Mouse (Mus musculus) stomach, postnatal 0 days (tissue): ENCODE measurements at regions not wholly inside any gene's neighbourhood (a gene's known extent, or its start where the extent isn't known, plus 50 kb on each side); places are given as distances from the start of the nearest gene placed in this dataset.

ENCODE experiments used
- ATAC-seq: fragments of 200-750 bp; cut with Nextera tagmentation; 2 replicates; pipeline ENCODE4 v1.8.0; 2017; ENCODE audit not compliant: low FRiP score, low TSS enrichment
- DNase-seq: peaks from one replicate; pipeline ENCODE4 v3.0.0-alpha.2; 2016; ENCODE audit warnings: low spot score
- H3K27ac ChIP-seq: fragments of 300-500 bp; sonication (generic); replicated peaks from 2 replicates; pipeline ENCODE4 v1.5.1; 2014; ENCODE audit warnings: mild to moderate bottlenecking, control low read depth
- H3K27me3 ChIP-seq: fragments of 300-500 bp; sonication (generic); 2 replicates; pipeline ENCODE4 v1.6.1; 2014; ENCODE audit warnings: low read length; ENCODE audit not compliant: control insufficient read depth, insufficient read depth
- H3K36me3 ChIP-seq: fragments of 300-500 bp; sonication (generic); 2 replicates; pipeline ENCODE4 v1.6.1; 2014; ENCODE audit warnings: low read length, mixed read lengths; ENCODE audit not compliant: control insufficient read depth, insufficient read depth
- H3K4me1 ChIP-seq: fragments of 300-500 bp; sonication (generic); replicated peaks from 2 replicates; pipeline ENCODE4 v1.6.1; 2014; ENCODE audit warnings: antibody characterized with exemption; ENCODE audit not compliant: control insufficient read depth, insufficient read depth
- H3K4me2 ChIP-seq: fragments of 300-500 bp; sonication (generic); replicated peaks from 2 replicates; pipeline ENCODE4 v1.6.1; 2014; ENCODE audit warnings: low read depth, mild to moderate bottlenecking, control low read depth, moderate library complexity
- H3K4me3 ChIP-seq: fragments of 300-500 bp; sonication (generic); 2 replicates; pipeline ENCODE4 v1.5.1; 2014; ENCODE audit warnings: low read depth, low read length, control low read depth
- H3K9ac ChIP-seq: fragments of 300-500 bp; sonication (generic); 2 replicates; pipeline ENCODE4 v1.6.1; 2014; ENCODE audit warnings: mild to moderate bottlenecking, low read length, control low read depth, mixed read lengths
- H3K9me3 ChIP-seq: fragments of 300-500 bp; sonication (generic); 2 replicates; pipeline ENCODE4 v1.6.1; 2016; ENCODE audit warnings: low read length; ENCODE audit not compliant: control insufficient read depth
- CTCF ChIP-seq: IDR thresholded peaks from 2 replicates; pipeline ENCODE4 v1.5.1; 2016; ENCODE audit warnings: antibody characterized with exemption, low read depth, mild to moderate bottlenecking, moderate library complexity
- EP300 ChIP-seq: optimal IDR thresholded peaks from 2 replicates; pipeline ENCODE3; 2016; ENCODE audit warnings: antibody characterized with exemption
- WGBS: fragments of 180-500 bp; shearing (Covaris S2); extraction: QIAGEN DNeasy Blood & Tissue Kit; methylation state at CpG from one replicate; pipeline ENCODE4 v1.1.7; 2014; 5-methylcytosine and 5-hydroxymethylcytosine counted together

GRCm38 (mm10) chr15:24513926-24514325, 899.6 kb downstream of the Basp1 start:
- Histone ChIP-seq H3K9me3 (no peaks in the 10 kb centered on the region), H3K27ac (no peak overlapping the region), H3K4me1 (no peaks in the 10 kb centered on the region), H3K4me3 (no peak overlapping the region), H3K36me3 (no peaks in the 10 kb centered on the region), H3K4me2 (no peak overlapping the region), H3K9ac (no peak overlapping the region), H3K27me3 (no peaks in the 10 kb centered on the region)
- 78% methylated on average over 9 of the region's 9 CpGs for WGBS
- ATAC-seq: no peak
- TF ChIP-seq CTCF: no peak
- TF ChIP-seq EP300: no peak
- DNase-seq: no peak

GRCm38 (mm10) chr15:24501907-24502559, 911.5 kb downstream of the Basp1 start:
- H3K4me3 ChIP-seq: no peak overlapping the region
- no peak overlapping the region for H3K9ac ChIP-seq
- no peak for ATAC-seq
- no peaks in the 10 kb centered on the region for H3K4me1 ChIP-seq
- no peaks in the 10 kb centered on the region for H3K9me3 ChIP-seq
- no peak overlapping the region for H3K4me2 ChIP-seq
- DNase-seq: no peak
- no peaks in the 10 kb centered on the region for H3K27me3 ChIP-seq
- no peaks in the 10 kb centered on the region for H3K36me3 ChIP-seq
- WGBS: 54% methylated on average over 9 of the region's 9 CpGs
- no peak for TF ChIP-seq CTCF
- H3K27ac ChIP-seq: no peak overlapping the region

GRCm38 (mm10) chr15:24486235-24486634, 927.3 kb downstream of the Basp1 start:
- ATAC-seq (no peak), DNase-seq (no peak)
- Histone ChIP-seq H3K27ac (no peak overlapping the region), H3K36me3 (no peaks in the 10 kb centered on the region), H3K4me2 (no peak overlapping the region), H3K9ac (no peak overlapping the region), H3K27me3 (no peaks in the 10 kb centered on the region), H3K4me1 (no peaks in the 10 kb centered on the region), H3K4me3 (no peak overlapping the region), H3K9me3 (no peaks in the 10 kb centered on the region)
- 69% methylated on average over 2 of the region's 2 CpGs for WGBS
- no peak for TF ChIP-seq CTCF
- TF ChIP-seq EP300: no peak

GRCm38 (mm10) chr15:24468239-24468638, 945.3 kb downstream of the Basp1 start:
- Histone ChIP-seq H3K4me3 (no peak overlapping the region), H3K4me1 (no peaks in the 10 kb centered on the region), H3K27ac (no peak overlapping the region), H3K36me3 (no peaks in the 10 kb centered on the region), H3K27me3 (no peaks in the 10 kb centered on the region), H3K4me2 (no peak overlapping the region), H3K9me3 (no peaks in the 10 kb centered on the region), H3K9ac (no peak overlapping the region)
- 63% methylated on average over 1 of the region's 1 CpGs for WGBS
- TF ChIP-seq EP300 (no peak), CTCF (no peak)
- DNase-seq (no peak), ATAC-seq (no peak)

GRCm38 (mm10) chr15:24457726-24458125, 955.8 kb downstream of the Basp1 start:
- Histone ChIP-seq H3K4me3 (no peak overlapping the region), H3K4me2 (no peak overlapping the region), H3K9me3 (no peaks in the 10 kb centered on the region), H3K4me1 (no peaks in the 10 kb centered on the region), H3K36me3 (no peaks in the 10 kb centered on the region), H3K27ac (no peak overlapping the region), H3K9ac (no peak overlapping the region), H3K27me3 (no peaks in the 10 kb centered on the region)
- DNase-seq: no peak
- TF ChIP-seq EP300: no peak
- TF ChIP-seq CTCF: no peak
- 88% methylated on average over 1 of the region's 1 CpGs for WGBS
- no peak for ATAC-seq

- Histone ChIP-seq H3K27me3 (no peaks in the 10 kb centered on the region), H3K36me3 (no peaks in the 10 kb centered on the region), H3K4me1 (no peaks in the 10 kb centered on the region), H3K9me3 (no peaks in the 10 kb centered on the region), H3K4me2 (no peak overlapping the region), H3K9ac (no peak overlapping the region), H3K27ac (no peak overlapping the region), H3K4me3 (no peak overlapping the region)
- no peak for ATAC-seq
- TF ChIP-seq EP300 (no peak), CTCF (no peak)
- 70% methylated on average over 1 of the region's 1 CpGs for WGBS
- no peak for DNase-seq
Observed at GRCm38 (mm10) chr15:24433083-24433482, 980.5 kb downstream of the Basp1 start.
